Comparison of ENCODE assay signal across 7 mouse cellular contexts in genomic region chr7:4149209-4150054, GRCm38 (mm10). TPM values are rescaled to one million over a fixed set of nuclear protein-coding genes. Genes with fewer than 3 reads are reported as not detected.
DNase-seq lines count a peak whose midpoint lies in the region; ATAC-seq lines count a peak whose summit lies in the region.

No protein-coding gene starts in this region.

- intact Hi-C loops in left cerebral cortex, postnatal 36 days (cut with DNase I), result loop anchor here (5.0 to 10.0 kb wide), 3 partner anchors 122 to 455 kb away; partner anchors contain the start of genes Mboat7 and Tsen34

- H3K4me3 ChIP-seq in intestine, embryonic 15.5 days (replicated peaks), result peak overlapping the region; percentile 65
- H3K4me3 ChIP-seq in midbrain, embryonic 10.5 days, result peak overlapping the region; percentile 80

- ATAC-seq in intestine, embryonic 15.5 days, result peak; percentile 69

- H3K27me3 ChIP-seq in intestine, embryonic 15.5 days (replicated peaks), result no peaks in the 10 kb centered on the region
- H3K27me3 ChIP-seq in midbrain, embryonic 10.5 days (ENCODE audit: low read depth, poor library complexity, severe bottlenecking), result peaks cover 35% of the 10 kb centered on the region

- WGBS in intestine, embryonic 15.5 days, result under 1% methylated on average over 64 of the region's 64 CpGs
- under 1% methylated on average over 64 of the region's 64 CpGs for WGBS in midbrain, embryonic 10.5 days

- H3K27ac ChIP-seq in intestine, embryonic 15.5 days, result peak overlapping the region; percentile 98
- H3K27ac ChIP-seq in midbrain, embryonic 10.5 days (replicated peaks), result peak overlapping the region; percentile 85

- peak overlapping the region; percentile 86 for H3K4me2 ChIP-seq in intestine, embryonic 15.5 days (replicated peaks)

- H3K4me1 ChIP-seq in intestine, embryonic 15.5 days (replicated peaks), result peaks cover 36% of the 10 kb centered on the region
- peaks cover 31% of the 10 kb centered on the region for H3K4me1 ChIP-seq in midbrain, embryonic 10.5 days

- no peaks in the 10 kb centered on the region for H3K9me3 ChIP-seq in intestine, embryonic 15.5 days
- H3K9me3 ChIP-seq in midbrain, embryonic 10.5 days (replicated peaks), result no peaks in the 10 kb centered on the region; the same call in 1 of the 2 replicates

- peak overlapping the region; percentile 76 for H3K9ac ChIP-seq in intestine, embryonic 15.5 days

- peak; percentile 80 to 84 for DNase-seq in adrenal gland, adult 18-20 months (ENCODE audit: low spot score in 2 of 2)
- peak; percentile 86 for DNase-seq in embryo, embryonic 10.5 days (ENCODE audit: low spot score)
- peak; percentile 85 for DNase-seq in gastrocnemius, postnatal 25 days
- peak; percentile 89 to 90 for DNase-seq in left cerebral cortex, postnatal 36 days (ENCODE audit: low spot score in 2 of 2)
- peak; percentile 72 for DNase-seq in midbrain, embryonic 10.5 days (ENCODE audit: low spot score)
- DNase-seq in right cerebral cortex, postnatal 4 days, result peak; percentile 76

- H3K36me3 ChIP-seq in intestine, embryonic 15.5 days, result peaks cover 31% of the 10 kb centered on the region
- peaks cover 43% of the 10 kb centered on the region for H3K36me3 ChIP-seq in midbrain, embryonic 10.5 days

RNA-seq across cellular contexts. Expression of gene Leng9, which starts 0.7 kb away (rescaled TPM):
- total RNA-seq in adrenal gland, adult 18-20 months (2021), result 10 to 100 TPM in 1 of 2 experiments, 1 to 10 TPM in 1; 9.1 to 10.8 TPM
- 1 to 10 TPM; 2.2 to 2.3 TPM for total RNA-seq in gastrocnemius, postnatal 25 days (2021)
- polyA plus RNA-seq in intestine, embryonic 15.5 days (2015; fragmentation: Nextera tagmentation; extraction: Ambion mirVana), result 4.5 and 4.9 TPM in 2 replicates
- 1 to 10 TPM; 5.5 to 8.4 TPM for total RNA-seq in left cerebral cortex, postnatal 36 days (2021)
- 1.4 and 1.9 TPM in 2 replicates for polyA plus RNA-seq in midbrain, embryonic 10.5 days (2016; fragmentation: Nextera tagmentation; extraction: Ambion mirVana)

RNA-seq across cellular contexts. Expression of gene Leng8, which starts 12.6 kb away (rescaled TPM):
- 100 to 1,000 TPM in 1 of 2 experiments, 10 to 100 TPM in 1; 86.8 to 106 TPM for total RNA-seq in adrenal gland, adult 18-20 months (2021)
- 10 to 100 TPM; 32.2 to 34.8 TPM for total RNA-seq in gastrocnemius, postnatal 25 days (2021)
- 46.3 and 49.2 TPM in 2 replicates for polyA plus RNA-seq in intestine, embryonic 15.5 days (2015; fragmentation: Nextera tagmentation; extraction: Ambion mirVana)
- 100 to 1,000 TPM in 1 of 2 experiments, 10 to 100 TPM in 1; 95.5 to 201 TPM for total RNA-seq in left cerebral cortex, postnatal 36 days (2021)
- polyA plus RNA-seq in midbrain, embryonic 10.5 days (2016; fragmentation: Nextera tagmentation; extraction: Ambion mirVana), result 63.1 and 82.0 TPM in 2 replicates

RNA-seq across cellular contexts. Expression of gene Cdc42ep5, which starts 15.2 kb away (rescaled TPM):
- 10 to 100 TPM; 22.9 to 26.9 TPM for total RNA-seq in adrenal gland, adult 18-20 months (2021)
- 1 to 10 TPM; 1.7 to 4.0 TPM for total RNA-seq in gastrocnemius, postnatal 25 days (2021)
- polyA plus RNA-seq in intestine, embryonic 15.5 days (2015; fragmentation: Nextera tagmentation; extraction: Ambion mirVana), result 66.3 and 68.6 TPM in 2 replicates
- 1 to 10 TPM; 1.1 to 1.8 TPM for total RNA-seq in left cerebral cortex, postnatal 36 days (2021)
- 18.1 and 20.1 TPM in 2 replicates for polyA plus RNA-seq in midbrain, embryonic 10.5 days (2016; fragmentation: Nextera tagmentation; extraction: Ambion mirVana)

RNA-seq across cellular contexts. Expression of gene Ttyh1, which starts 30.2 kb away (rescaled TPM):
- total RNA-seq in adrenal gland, adult 18-20 months (2021), result 1 to 10 TPM; 1.3 to 1.9 TPM
- 1 to 10 TPM; 1.2 to 3.0 TPM for total RNA-seq in gastrocnemius, postnatal 25 days (2021)
- polyA plus RNA-seq in intestine, embryonic 15.5 days (2015; fragmentation: Nextera tagmentation; extraction: Ambion mirVana), result 7.1 and 9.7 TPM in 2 replicates
- total RNA-seq in left cerebral cortex, postnatal 36 days (2021), result 100 to 1,000 TPM; 758 to 767 TPM
- polyA plus RNA-seq in midbrain, embryonic 10.5 days (2016; fragmentation: Nextera tagmentation; extraction: Ambion mirVana), result 21.9 and 45.3 TPM in 2 replicates

Comparison
In these comparisons a context has a peak if more than half of its experiments do, and no peak if none do; other contexts are left out.
1. Peak in every context shown above with its lines: DNase-seq, ATAC-seq, H3K4me3 ChIP-seq and H3K27ac ChIP-seq.
2. RNA of gene Cdc42ep5, which starts 15.2 kb away (total RNA-seq): 22.9 to 26.9 TPM in adrenal gland, adult 18-20 months; 1.7 to 4.0 TPM in gastrocnemius, postnatal 25 days and 1.1 to 1.8 TPM in left cerebral cortex, postnatal 36 days; every median in the first group is over 4 times any median in the second.